Mouse (Mus musculus): ENCODE data around the gene Slc9a5.

- TF ChIP-seq POLR2A (IDR thresholded peaks at IDR 0.05; ENCODE audit: low read depth, low read length) (no peak), CTCF (IDR thresholded peaks at IDR 0.05; ENCODE audit: borderline replicate concordance, insufficient read depth, low read length) (no peak)
Observed at GRCm38 (mm10) chr8:105380308-105380707, 31.7 kb downstream of the Slc9a5 start.

Measured in embryonic fibroblast, embryonic 13.5 days (primary cell).